ENCODE assay signal across 2 mouse cellular contexts in genomic region chr11:106994246-106995085, GRCm38 (mm10).
TF ChIP-seq lines count a peak whose summit lies in the region.

No protein-coding gene starts in this region.

TF ChIP-seq in CH12.LX, 34 proteins besides CTCF, POLR2A, EP300 and RAD21 (continued from another document):
- TF ChIP-seq IRF4 (IDR thresholded peaks at IDR 0.05; ENCODE audit: low read depth, low read length) (no peak), TCF12 (IDR thresholded peaks at IDR 0.05; ENCODE audit: low read depth, low read length) (no peak), MYC (IDR thresholded peaks at IDR 0.05; ENCODE audit: low read depth, low read length) (no peak), MAFK (IDR thresholded peaks at IDR 0.05; ENCODE audit: insufficient replicate concordance, low read length) (no peak), SIN3A (IDR thresholded peaks at IDR 0.05; ENCODE audit: low read length) (peak; percentile 68; the same call in 1 of the 2 replicates), ZMIZ1 (IDR thresholded peaks at IDR 0.05; ENCODE audit: low read depth, low read length) (0 out of 2 replicates have a peak, but pooled peaks have one; percentile 21), E2F4 (IDR thresholded peaks at IDR 0.05; ENCODE audit: insufficient replicate concordance, low read depth, low read length) (no peak), MEF2A (IDR thresholded peaks at IDR 0.05; ENCODE audit: borderline replicate concordance, low read depth, low read length) (no peak)

TF ChIP-seq in MEL, 35 proteins besides CTCF, POLR2A, EP300 and RAD21 (continued from another document):
- TF ChIP-seq ELF1 (IDR thresholded peaks at IDR 0.05; ENCODE audit: low read depth, low read length): no peak
- TF ChIP-seq GATA1 (IDR thresholded peaks at IDR 0.05; ENCODE audit: low read depth, low read length): peak; percentile 92
- TF ChIP-seq E2F4 (IDR thresholded peaks at IDR 0.05; ENCODE audit: borderline replicate concordance, low read depth, low read length): no peak
- no peak for TF ChIP-seq CHD2 (IDR thresholded peaks at IDR 0.05; ENCODE audit: low read length)
- no peak; the same call in none of the 2 replicates for TF ChIP-seq ZNF384 (IDR thresholded peaks at IDR 0.05; ENCODE audit: low read depth, low read length)
- TF ChIP-seq ZKSCAN1 (IDR thresholded peaks at IDR 0.05; ENCODE audit: low read depth, low read length): no peak
- TF ChIP-seq ETS1 (IDR thresholded peaks at IDR 0.05; ENCODE audit: low read depth, low read length): peak; percentile 97
- TF ChIP-seq JUND (IDR thresholded peaks at IDR 0.05; ENCODE audit: low read depth, low read length): no peak
- peak; percentile 59; the same call in 1 of the 2 replicates for TF ChIP-seq TCF12 (IDR thresholded peaks at IDR 0.05; ENCODE audit: low read depth, low read length)
- peak; percentile 56; the same call in 1 of the 2 replicates for TF ChIP-seq HCFC1 (IDR thresholded peaks at IDR 0.05; ENCODE audit: low read depth, low read length)
- no peak for TF ChIP-seq CHD1 (IDR thresholded peaks at IDR 0.05; ENCODE audit: low read depth, low read length)
- no peak for TF ChIP-seq UBTF (IDR thresholded peaks at IDR 0.05; ENCODE audit: borderline replicate concordance, insufficient read depth, low read depth, low read length)
- TF ChIP-seq NRF1 (IDR thresholded peaks at IDR 0.05; ENCODE audit: insufficient read depth, low read depth, low read length, poor library complexity, severe bottlenecking): no peak
- peak; percentile 58; the same call in 1 of the 2 replicates for TF ChIP-seq RCOR1 (IDR thresholded peaks at IDR 0.05; ENCODE audit: low read depth, low read length)
- TF ChIP-seq USF2 (IDR thresholded peaks at IDR 0.05; ENCODE audit: borderline replicate concordance in 1 of 2, insufficient read depth in 1 of 2, low read depth in 1 of 2, low read length in 2 of 2): no peak
- 0 out of 2 replicates have a peak, but pooled peaks have one; percentile 13 for TF ChIP-seq MAZ (IDR thresholded peaks at IDR 0.05; ENCODE audit: low read depth, low read length)
- peak; percentile 46; the same call in 1 of the 2 replicates for TF ChIP-seq TBP (IDR thresholded peaks at IDR 0.05; ENCODE audit: low read depth, low read length)
- peak; percentile 24; the same call in 1 of the 2 replicates for TF ChIP-seq BHLHE40 (IDR thresholded peaks at IDR 0.05; ENCODE audit: borderline replicate concordance, low read depth, low read length)
- peak; percentile 48; the same call in 1 of the 2 replicates for TF ChIP-seq MXI1 (IDR thresholded peaks at IDR 0.05; ENCODE audit: low read depth, low read length)
- TF ChIP-seq KAT2A (conservative IDR thresholded peaks at IDR 0.05; ENCODE audit: low read depth, low read length): no peak
- peak; percentile 84 for TF ChIP-seq SIN3A (IDR thresholded peaks at IDR 0.05; ENCODE audit: low read length)
- 0 out of 2 replicates have a peak, but pooled peaks have one; percentile 25 for TF ChIP-seq MYC (IDR thresholded peaks at IDR 0.05; ENCODE audit: low read depth, low read length)
- no peak for TF ChIP-seq MYB (IDR thresholded peaks at IDR 0.05; ENCODE audit: low read depth, low read length)
- 0 out of 2 replicates have a peak, but pooled peaks have one; percentile 50 for TF ChIP-seq GABPA (IDR thresholded peaks at IDR 0.05; ENCODE audit: low read depth, low read length)
- no peak for TF ChIP-seq ZC3H11A (IDR thresholded peaks at IDR 0.05; ENCODE audit: low read depth, low read length)
- TF ChIP-seq ZMIZ1 (IDR thresholded peaks at IDR 0.05; ENCODE audit: low read depth, low read length): 0 out of 2 replicates have a peak, but pooled peaks have one; percentile 17
- 0 out of 2 replicates have a peak, but pooled peaks have one; percentile 29 for TF ChIP-seq MAFK (IDR thresholded peaks at IDR 0.05; ENCODE audit: borderline replicate concordance, low read depth, low read length)
- no peak for TF ChIP-seq USF1 (IDR thresholded peaks at IDR 0.05; ENCODE audit: low read depth, low read length)
